Mouse (Mus musculus) lung, embryonic 16.5 days (tissue): ENCODE measurements around the gene Cd19. TPM values are rescaled to one million over a fixed set of nuclear protein-coding genes. Genes with fewer than 3 reads are reported as not detected.

ENCODE experiments used
- ATAC-seq: fragments of 200-750 bp; cut with Nextera tagmentation; 2 replicates; pipeline ENCODE4 v1.8.0; 2017; ENCODE audit warnings: low read depth, mild to moderate bottlenecking, moderate library complexity
- H3K27ac ChIP-seq: fragments of 300-500 bp; sonication (generic); 2 replicates; pipeline ENCODE4 v1.5.1; 2014; ENCODE audit warnings: mild to moderate bottlenecking, control low read depth, low read length
- H3K27me3 ChIP-seq: fragments of 300-500 bp; sonication (generic); 2 replicates; pipeline ENCODE4 v1.6.1; 2014; ENCODE audit warnings: low read depth, low read length, mixed read lengths; ENCODE audit not compliant: control insufficient read depth, insufficient read depth
- H3K36me3 ChIP-seq: fragments of 300-500 bp; sonication (generic); 2 replicates; pipeline ENCODE4 v1.6.1; 2014; ENCODE audit warnings: low read length; ENCODE audit not compliant: control insufficient read depth, insufficient read depth
- H3K4me1 ChIP-seq: fragments of 300-500 bp; sonication (generic); replicated peaks from 2 replicates; pipeline ENCODE4 v1.6.1; 2014; ENCODE audit warnings: low read length, mixed read lengths; ENCODE audit not compliant: control insufficient read depth, insufficient read depth
- H3K4me2 ChIP-seq: fragments of 300-500 bp; sonication (generic); 2 replicates; pipeline ENCODE4 v1.6.1; 2014; ENCODE audit warnings: low read depth, low read length, control low read depth
- H3K4me3 ChIP-seq: fragments of 300-500 bp; sonication (generic); 2 replicates; pipeline ENCODE4 v1.5.1; 2014; ENCODE audit warnings: mild to moderate bottlenecking, low read length, control low read depth
- H3K9ac ChIP-seq: fragments of 300-500 bp; sonication (generic); 2 replicates; pipeline ENCODE4 v1.6.1; 2014; ENCODE audit warnings: low read length, control low read depth
- H3K9me3 ChIP-seq: fragments of 300-500 bp; sonication (generic); 2 replicates; pipeline ENCODE4 v1.6.1; 2016; ENCODE audit warnings: low read length; ENCODE audit not compliant: control insufficient read depth
- WGBS: fragments of 180-500 bp; shearing (Covaris S2); extraction: QIAGEN DNeasy Blood & Tissue Kit; methylation state at CpG from one replicate; pipeline ENCODE4 v1.1.7; 2014; 5-methylcytosine and 5-hydroxymethylcytosine counted together
- microRNA-seq: library from miRNA; unstranded; fragments of <30 nt; microRNA quantifications from one replicate; pipeline ENCODE4, GENCODE M21; 2016
- polyA plus RNA-seq: library from polyadenylated mRNA; unstranded; fragments of >200 nt; fragmentation: Nextera tagmentation; extraction: Ambion mirVana; gene quantifications from 2 replicates; pipeline ENCODE4 v1.2.1, GENCODE M21; 2015

Gene Cd19
- polyA plus RNA-seq, 1 experiment from 2014 or later: 0.11 TPM

- Histone ChIP-seq H3K9me3 (no peaks in the 10 kb centered on the region), H3K9ac (no peak overlapping the region), H3K4me2 (no peak overlapping the region; the same call in 1 of the 2 replicates), H3K4me1 (no peaks in the 10 kb centered on the region), H3K27ac (no peak overlapping the region), H3K27me3 (no peaks in the 10 kb centered on the region), H3K36me3 (no peaks in the 10 kb centered on the region), H3K4me3 (no peak overlapping the region)
- 69% methylated on average over 13 of the region's 13 CpGs for WGBS
- ATAC-seq: no peak
Measured at GRCm38 (mm10) chr7:126359049-126359448, 55.6 kb downstream of the Cd19 start.

Small RNA genes within 50 kb of the gene (microRNA-seq; reads per million reads assigned to microRNA genes)
- not detected for gene Mir7058

Other genes starting within 250 kb of the Cd19 start
- gene Xpo6, start 214.4 kb downstream of the Cd19 start, polyA plus RNA-seq: 32.3 and 37.5 TPM in 2 replicates
- gene Sbk1, start 142.3 kb downstream of the Cd19 start, polyA plus RNA-seq: 14.0 and 16.5 TPM in 2 replicates
- 4.5 and 10.9 TPM in 2 replicates for gene Lat, start 45.3 kb downstream of the Cd19 start, polyA plus RNA-seq
- gene Spns1, start 37.4 kb downstream of the Cd19 start, polyA plus RNA-seq: 54.3 and 55.1 TPM in 2 replicates
- 2.3 and 2.4 TPM in 2 replicates for gene Nfatc2ip, start 18.2 kb downstream of the Cd19 start, polyA plus RNA-seq
- 34.2 and 35.3 TPM in 2 replicates for gene Rabep2, start 13.9 kb upstream of the Cd19 start, polyA plus RNA-seq
- gene Atp2a1, start 48.2 kb upstream of the Cd19 start, polyA plus RNA-seq: 5.1 and 33.6 TPM in 2 replicates
- gene Sh2b1, start 60.5 kb upstream of the Cd19 start, polyA plus RNA-seq: 47.2 and 48.5 TPM in 2 replicates
- gene Tufm, start 72.5 kb upstream of the Cd19 start, polyA plus RNA-seq: 106 and 112 TPM in 2 replicates
- gene Atxn2l, start 88.5 kb upstream of the Cd19 start, polyA plus RNA-seq: 36.0 and 38.5 TPM in 2 replicates
- gene Eif3c, start 151.5 kb upstream of the Cd19 start, polyA plus RNA-seq: 181 and 187 TPM in 2 replicates
- 1.6 and 2.3 TPM in 2 replicates for gene Apobr, start 170.1 kb upstream of the Cd19 start, polyA plus RNA-seq
- gene Cln3, start 170.9 kb upstream of the Cd19 start, polyA plus RNA-seq: 31.2 and 31.7 TPM in 2 replicates
- gene Il27, start 180.1 kb upstream of the Cd19 start, polyA plus RNA-seq: not detected in 2 replicates
- 34.2 and 53.9 TPM in 2 replicates for gene Nupr1, start 216.0 kb upstream of the Cd19 start, polyA plus RNA-seq
- 42.9 and 47.3 TPM in 2 replicates for gene Sgf29, start 234.4 kb upstream of the Cd19 start, polyA plus RNA-seq